12 mouse cellular contexts compared by ENCODE assay signal in the genomic region with DNA sequence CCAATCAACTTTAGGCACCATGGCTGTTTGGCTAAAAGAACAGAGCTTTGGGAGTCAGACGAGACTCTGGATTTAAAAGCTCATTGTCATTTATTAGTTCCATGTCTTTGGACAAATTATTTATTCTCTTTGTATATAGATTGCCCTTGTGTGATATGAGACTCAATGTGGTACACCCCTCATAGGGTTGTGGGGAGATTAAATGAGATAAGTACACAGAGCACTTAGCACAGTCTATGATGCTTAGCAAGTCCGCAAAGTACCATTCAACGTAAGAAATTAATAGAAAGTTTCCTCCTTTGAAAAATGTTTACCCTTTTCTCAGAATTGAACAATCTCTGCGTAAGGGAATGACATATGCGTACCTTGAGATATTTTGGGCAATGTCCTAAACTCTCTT. TPM values are rescaled to one million over a fixed set of nuclear protein-coding genes. Genes with fewer than 3 reads are reported as not detected.
DNase-seq lines count a peak whose midpoint lies in the region; ATAC-seq and TF ChIP-seq lines count a peak whose summit lies in the region.
"Had no signal": no experiment of that assay in that cellular context is flagged by ENCODE, and none has a peak within 500 bp of the region (broad histone marks: within the 10 kb centered on the region; RNA-seq: fewer than 3 reads in every experiment).

No protein-coding gene starts in this region.

- WGBS in heart, embryonic 14.5 days, result 41% methylated on average over 5 of the region's 5 CpGs
- 51% methylated on average over 5 of the region's 5 CpGs for WGBS in hindbrain, embryonic 11.5 days
- 56% methylated on average over 5 of the region's 5 CpGs for WGBS in midbrain, embryonic 11.5 days

- TF ChIP-seq POLR2A in cortical plate, adult 2 months (IDR thresholded peaks at IDR 0.05; ENCODE audit: extremely low read depth, insufficient read depth, low read length), result no peak

- no peak for DNase-seq in heart, adult 8-10 months (ENCODE audit: low spot score)
- DNase-seq in hindbrain, embryonic 11.5 days (ENCODE audit: low spot score), result no peak
- no peak for DNase-seq in midbrain, embryonic 11.5 days (ENCODE audit: low spot score, missing footprints)
- no peak for DNase-seq in thymus, postnatal 14 days
- DNase-seq in retina, postnatal 1 day, result no peak
- DNase-seq in testis, postnatal 10 days (ENCODE audit: low spot score), result no peak

- no peak for TF ChIP-seq CTCF in cortical plate, adult 2 months (IDR thresholded peaks at IDR 0.05; ENCODE audit: extremely low read depth, insufficient read depth, low read length)

- no peaks in the 10 kb centered on the region for H3K4me1 ChIP-seq in heart, embryonic 14.5 days (ENCODE audit: control insufficient read depth in 2 of 2, insufficient read depth in 2 of 2, low read length in 2 of 2)
- no peaks in the 10 kb centered on the region for H3K4me1 ChIP-seq in cortical plate, adult 2 months (ENCODE audit: control insufficient read depth, insufficient read depth, low read length)
- no peaks in the 10 kb centered on the region for H3K4me1 ChIP-seq in hindbrain, embryonic 11.5 days (replicated peaks; ENCODE audit: control insufficient read depth, insufficient read depth, low read length)
- H3K4me1 ChIP-seq in midbrain, embryonic 11.5 days (ENCODE audit: control insufficient read depth, insufficient read depth, low read length), result no peaks in the 10 kb centered on the region

- ATAC-seq in heart, embryonic 14.5 days (ENCODE audit: insufficient number of reproducible peaks, insufficient read depth, low FRiP score, low read depth), result no peak
- peak; percentile 48 for ATAC-seq in hindbrain, embryonic 11.5 days (ENCODE audit: low FRiP score)
- peak; percentile 61 for ATAC-seq in midbrain, embryonic 11.5 days (ENCODE audit: low FRiP score)

- H3K27ac ChIP-seq in heart, embryonic 14.5 days (replicated peaks in 1 of 2; ENCODE audit: control insufficient read depth in 1 of 2, insufficient read depth in 1 of 2, low read depth in 2 of 2, low read length in 2 of 2), result no peak overlapping the region
- H3K27ac ChIP-seq in cortical plate, adult 2 months (ENCODE audit: insufficient read depth, low read length), result no peak overlapping the region
- H3K27ac ChIP-seq in hindbrain, embryonic 11.5 days (ENCODE audit: low read depth, low read length), result no peak overlapping the region
- H3K27ac ChIP-seq in midbrain, embryonic 11.5 days (ENCODE audit: low read depth, low read length), result no peak overlapping the region

- H3K9ac ChIP-seq in heart, embryonic 14.5 days (ENCODE audit: low read length), result no peak overlapping the region
- H3K9ac ChIP-seq in hindbrain, embryonic 11.5 days (ENCODE audit: low read depth, low read length), result no peak overlapping the region
- H3K9ac ChIP-seq in midbrain, embryonic 11.5 days (ENCODE audit: low read length), result no peak overlapping the region; the same call in 1 of the 2 replicates

- H3K9me3 ChIP-seq in heart, embryonic 14.5 days (ENCODE audit: control insufficient read depth, low read length), result no peaks in the 10 kb centered on the region
- no peaks in the 10 kb centered on the region for H3K9me3 ChIP-seq in hindbrain, embryonic 11.5 days (ENCODE audit: control insufficient read depth, low read length)
- no peaks in the 10 kb centered on the region for H3K9me3 ChIP-seq in midbrain, embryonic 11.5 days (ENCODE audit: control insufficient read depth, low read length)

- peaks cover 40% of the 10 kb centered on the region for H3K27me3 ChIP-seq in heart, embryonic 14.5 days (ENCODE audit: control insufficient read depth, insufficient read depth, low read length)
- peaks cover 22% of the 10 kb centered on the region for H3K27me3 ChIP-seq in hindbrain, embryonic 11.5 days (ENCODE audit: control insufficient read depth, insufficient read depth, low read length)
- peaks cover 46% of the 10 kb centered on the region for H3K27me3 ChIP-seq in midbrain, embryonic 11.5 days (ENCODE audit: control insufficient read depth, insufficient read depth, low read length)
- H3K27me3 ChIP-seq: CH12.LX had no signal

- H3K36me3 ChIP-seq in heart, embryonic 14.5 days (ENCODE audit: control insufficient read depth, insufficient read depth, low read length), result no peaks in the 10 kb centered on the region
- H3K36me3 ChIP-seq in hindbrain, embryonic 11.5 days (ENCODE audit: control insufficient read depth, insufficient read depth, low read length), result no peaks in the 10 kb centered on the region
- no peaks in the 10 kb centered on the region for H3K36me3 ChIP-seq in midbrain, embryonic 11.5 days (ENCODE audit: control insufficient read depth, insufficient read depth, low read length)

- peak overlapping the region; percentile 65 for H3K4me2 ChIP-seq in heart, embryonic 14.5 days (ENCODE audit: low read length)
- H3K4me2 ChIP-seq in hindbrain, embryonic 11.5 days (replicated peaks; ENCODE audit: low read depth, low read length), result no peak overlapping the region
- peak overlapping the region; percentile 32 for H3K4me2 ChIP-seq in midbrain, embryonic 11.5 days

- peak overlapping the region; percentile 60 to 95; a peak in 3 of 4 replicates for H3K4me3 ChIP-seq in heart, embryonic 14.5 days (ENCODE audit: control insufficient read depth in 1 of 2, insufficient read depth in 1 of 2, low read depth in 1 of 2, low read length in 2 of 2)
- peak overlapping the region; percentile 97; the same call in 1 of the 2 replicates for H3K4me3 ChIP-seq in cortical plate, adult 2 months (ENCODE audit: insufficient read depth, low read length)
- peak overlapping the region; percentile 55 for H3K4me3 ChIP-seq in hindbrain, embryonic 11.5 days (ENCODE audit: low read depth, low read length)
- peak overlapping the region; percentile 55 for H3K4me3 ChIP-seq in midbrain, embryonic 11.5 days (ENCODE audit: low read depth, low read length)

RNA-seq across cellular contexts. Expression of a gene that starts 0.5 kb away (rescaled TPM):
- polyA plus RNA-seq in heart, embryonic 14.5 days (2014; fragmentation: Nextera tagmentation; extraction: Ambion mirVana), result 2.8 and 3.1 TPM in 2 replicates
- under 1 TPM; 0.62 to 0.94 (median 0.67) TPM for total RNA-seq in heart, adult 8-10 months (2022)
- polyA plus RNA-seq in cortical plate, adult 2 months (2012; rRNA removed), result 11.7 and 12.0 TPM in 2 replicates
- 6.2 and 8.5 TPM in 2 replicates for polyA plus RNA-seq in hindbrain, embryonic 11.5 days (2014; fragmentation: Nextera tagmentation; extraction: Ambion mirVana)
- 5.5 and 6.6 TPM in 2 replicates for polyA plus RNA-seq in midbrain, embryonic 11.5 days (2014; fragmentation: Nextera tagmentation; extraction: Ambion mirVana)
- total RNA-seq: CH12.LX had no signal

RNA-seq across cellular contexts. Expression of a gene that starts 34.6 kb away (rescaled TPM):
- not detected in 2 replicates for polyA plus RNA-seq in heart, embryonic 14.5 days (2014; fragmentation: Nextera tagmentation; extraction: Ambion mirVana)
- total RNA-seq in heart, adult 8-10 months (2022), result not detected
- polyA plus RNA-seq in cortical plate, adult 2 months (2012; rRNA removed), result not detected in 2 replicates
- polyA plus RNA-seq in hindbrain, embryonic 11.5 days (2014; fragmentation: Nextera tagmentation; extraction: Ambion mirVana), result not detected in 2 replicates
- polyA plus RNA-seq in midbrain, embryonic 11.5 days (2014; fragmentation: Nextera tagmentation; extraction: Ambion mirVana), result not detected in 2 replicates
- total RNA-seq: adrenal gland, postnatal 36 days; CH12.LX; gastrocnemius, postnatal 10 days had no signal

RNA-seq across cellular contexts. Expression of a gene that starts 58.5 kb away (rescaled TPM):
- not detected in 2 replicates for polyA plus RNA-seq in heart, embryonic 14.5 days (2014; fragmentation: Nextera tagmentation; extraction: Ambion mirVana)
- total RNA-seq in heart, adult 8-10 months (2022), result not detected
- polyA plus RNA-seq in cortical plate, adult 2 months (2012; rRNA removed), result 0.49 and 0.73 TPM in 2 replicates
- polyA plus RNA-seq in hindbrain, embryonic 11.5 days (2014; fragmentation: Nextera tagmentation; extraction: Ambion mirVana), result 0.45 and 0.51 TPM in 2 replicates
- polyA plus RNA-seq in midbrain, embryonic 11.5 days (2014; fragmentation: Nextera tagmentation; extraction: Ambion mirVana), result 0.29 and 0.34 TPM in 2 replicates
- total RNA-seq: adrenal gland, postnatal 36 days; CH12.LX; gastrocnemius, postnatal 10 days; liver, adult 2 months had no signal
- polyA plus RNA-seq: liver, adult 2 months had no signal
